Mouse (Mus musculus) erythroblast, embryonic 14.5 days (primary cell): ENCODE results near the gene Dst.

Experiments
- GATA1 ChIP-seq: IDR thresholded peaks from 2 replicates; pipeline ENCODE4 v1.6.1; 2012; ENCODE audit warnings: low read length, inconsistent platforms, mixed read lengths
- TAL1 ChIP-seq: IDR thresholded peaks from 3 replicates; pipeline ENCODE4 v1.6.1; 2012; ENCODE audit warnings: low read length, inconsistent platforms, mixed read lengths

GRCm38 (mm10) chr1:34218323-34218722 is 310.3 kb downstream of the Dst start:
- TF ChIP-seq GATA1 (no peak), TAL1 (no peak)
